Mouse (Mus musculus) ES-E14 (cell line): ENCODE data around the gene Ccdc62.

Source experiments
- CHD2 ChIP-seq: IDR thresholded peaks from 2 replicates; pipeline ENCODE4 v1.6.1; 2014; ENCODE audit warnings: mild to moderate bottlenecking, low read depth, low read length, inconsistent platforms
- HCFC1 ChIP-seq: IDR thresholded peaks from 2 replicates; pipeline ENCODE4 v1.6.1; 2012; ENCODE audit warnings: low read length, inconsistent platforms, borderline replicate concordance; ENCODE audit not compliant: insufficient read depth
- MAFK ChIP-seq: IDR thresholded peaks from 2 replicates; pipeline ENCODE4 v1.6.1; 2014; ENCODE audit warnings: mild to moderate bottlenecking, low read depth, low read length, inconsistent platforms; ENCODE audit not compliant: insufficient read depth
- ZC3H11A ChIP-seq: IDR thresholded peaks from 2 replicates; pipeline ENCODE4 v1.6.1; 2012; ENCODE audit warnings: low read depth, mild to moderate bottlenecking, inconsistent platforms, low read length, borderline replicate concordance
- ZNF384 ChIP-seq: IDR thresholded peaks from 2 replicates; pipeline ENCODE4 v1.6.1; 2012; ENCODE audit warnings: low read depth, low read length, inconsistent platforms

DNA sequence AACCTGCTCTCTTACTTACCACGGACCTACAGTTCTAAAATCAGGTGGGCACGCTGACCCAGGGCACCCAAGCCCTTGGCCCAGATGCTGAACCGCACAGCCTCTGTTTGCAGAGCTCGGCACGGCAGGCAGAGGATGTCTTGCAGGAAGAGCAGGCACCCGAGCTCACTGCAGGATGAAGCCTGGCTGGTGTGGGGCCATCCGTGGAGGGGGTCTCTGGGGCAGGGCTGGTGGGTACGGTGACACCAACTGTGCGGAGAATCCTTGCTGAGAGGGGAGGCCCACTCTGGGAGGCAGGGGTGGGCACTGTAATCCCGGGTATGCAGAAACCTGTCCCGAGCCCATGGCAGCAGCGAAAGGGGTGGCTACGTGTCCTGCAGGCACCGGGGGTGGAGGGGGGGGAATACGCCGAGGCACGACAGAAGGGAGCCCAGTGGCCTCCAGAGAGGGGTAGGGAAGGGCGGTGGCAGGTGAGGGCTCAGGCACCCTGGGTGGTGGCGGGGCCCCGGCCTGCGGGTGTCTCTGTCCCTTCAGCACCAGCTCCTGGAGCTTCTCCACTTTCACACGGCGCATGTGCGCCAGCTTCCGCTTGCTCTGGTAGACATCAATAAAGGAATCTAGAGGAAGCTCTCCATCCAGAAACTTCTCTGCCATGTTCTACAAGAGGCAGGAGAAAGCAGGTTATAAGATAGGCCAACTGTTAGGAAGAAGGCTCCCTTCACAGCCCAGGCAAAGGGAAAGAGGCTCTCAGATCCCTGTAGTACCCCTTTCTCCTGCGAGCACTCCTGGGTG, 75.8 kb downstream of the Ccdc62 start:
- TF ChIP-seq ZC3H11A (no peak), HCFC1 (no peak), MAFK (no peak), CHD2 (no peak), ZNF384 (no peak)
